Mouse (Mus musculus) testis, adult 2 months (tissue): ENCODE data around the gene Esyt2.

Source experiments
- CTCF ChIP-seq: fragments of 200-500 bp; IDR thresholded peaks from 2 replicates; pipeline ENCODE4 v1.5.1; 2012; ENCODE audit warnings: low read depth, mild to moderate bottlenecking, inconsistent platforms, low read length, moderate library complexity; ENCODE audit not compliant: control insufficient read depth, insufficient read depth, insufficient replicate concordance
- POLR2A ChIP-seq: fragments of 200-500 bp; IDR thresholded peaks from 2 replicates; pipeline ENCODE4 v1.6.1; 2012; ENCODE audit warnings: low read depth, mild to moderate bottlenecking, inconsistent platforms, low read length, moderate library complexity; ENCODE audit not compliant: control insufficient read depth

DNA sequence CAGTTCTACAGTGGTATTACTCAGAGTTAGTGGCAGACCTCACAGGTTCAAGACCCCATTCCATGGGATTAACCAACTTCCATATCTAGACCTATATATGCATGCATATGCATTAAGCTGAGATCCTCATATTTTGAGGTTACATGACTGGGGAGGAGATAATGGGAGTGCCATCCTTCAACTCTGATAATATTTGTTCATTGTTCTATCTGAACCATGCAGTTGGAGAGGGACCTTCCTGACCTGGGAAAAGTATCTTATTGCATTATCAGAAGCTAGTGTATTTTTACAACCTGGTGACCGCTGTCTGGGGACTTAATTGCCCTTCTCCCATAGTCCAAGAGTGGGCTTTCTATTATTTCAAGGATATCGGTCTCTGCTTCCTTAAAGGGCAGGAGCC is 27.6 kb downstream of the Esyt2 start:
- TF ChIP-seq CTCF (no peak), POLR2A (no peak)
